Mouse (Mus musculus): ENCODE data around the gene Fbxl2.

GRCm38 (mm10) chr9:114011203-114011602, 34.8 kb downstream of the Fbxl2 start:
- TF ChIP-seq POLR2A (IDR thresholded peaks at IDR 0.05; ENCODE audit: control insufficient read depth, low read depth, low read length), result no peak
- TF ChIP-seq CTCF (IDR thresholded peaks at IDR 0.05; ENCODE audit: control insufficient read depth, insufficient read depth, insufficient replicate concordance, low read depth, low read length), result no peak
